Mouse (Mus musculus): ENCODE results near the gene Elmsan1. TPM values are rescaled to one million over a fixed set of nuclear protein-coding genes. Genes with fewer than 3 reads are reported as not detected.

Elmsan1 gene
- polyA plus RNA-seq (2012; rRNA removed; ENCODE audit: low replicate concordance), result 13.8 and 20.7 TPM in 2 replicates

GRCm38 (mm10) chr12:84218289-84219120 lies at the start of gene Elmsan1:
Elmsan1 (minus strand) TSS chr12:84218881.

GRCm38 (mm10) chr12:84147954-84148621 lies 70.6 kb downstream of the Elmsan1 start, which contains the start of gene Pnma1:
Pnma1 (minus strand) TSS chr12:84148489.

GRCm38 (mm10) chr12:84114153-84114994 lies 104.3 kb downstream of the Elmsan1 start, which contains the start of gene Dnal1:
Dnal1 (plus strand) TSS chr12:84114366.

GRCm38 (mm10) chr12:84100604-84101492 lies 117.8 kb downstream of the Elmsan1 start, which contains the start of gene Acot6:
Acot6 (plus strand) TSS chr12:84100654.

Other genes starting within 250 kb of the Elmsan1 start
- not detected in 2 replicates for gene Heatr4, start 234.0 kb downstream of the Elmsan1 start, polyA plus RNA-seq (2012; rRNA removed; ENCODE audit: low replicate concordance)
- gene Acot2, start 231.0 kb downstream of the Elmsan1 start, polyA plus RNA-seq (2012; rRNA removed; ENCODE audit: low replicate concordance), result 20.8 and 22.5 TPM in 2 replicates
- gene Acot1, start 209.4 kb downstream of the Elmsan1 start, polyA plus RNA-seq (2012; rRNA removed; ENCODE audit: low replicate concordance), result 0.85 and 18.0 TPM in 2 replicates
- 1.8 and 3.2 TPM in 2 replicates for gene Acot4, start 180.5 kb downstream of the Elmsan1 start, polyA plus RNA-seq (2012; rRNA removed; ENCODE audit: low replicate concordance)
- not detected in 2 replicates for gene Gm49366, start 179.9 kb downstream of the Elmsan1 start, polyA plus RNA-seq (2012; rRNA removed; ENCODE audit: low replicate concordance)
- gene Acot3, start 166.7 kb downstream of the Elmsan1 start, polyA plus RNA-seq (2012; rRNA removed; ENCODE audit: low replicate concordance), result not detected in 2 replicates
- 0.08 TPM in 1 of 2 replicates, not detected in the other for gene Acot5, start 149.6 kb downstream of the Elmsan1 start, polyA plus RNA-seq (2012; rRNA removed; ENCODE audit: low replicate concordance)
- gene Acot6, start 118.2 kb downstream of the Elmsan1 start, polyA plus RNA-seq (2012; rRNA removed; ENCODE audit: low replicate concordance), result 2.9 and 6.7 TPM in 2 replicates
- 2.8 and 6.8 TPM in 2 replicates for gene Dnal1, start 104.5 kb downstream of the Elmsan1 start, polyA plus RNA-seq (2012; rRNA removed; ENCODE audit: low replicate concordance)
- gene Pnma1, start 70.4 kb downstream of the Elmsan1 start, polyA plus RNA-seq (2012; rRNA removed; ENCODE audit: low replicate concordance), result 0.11 and 0.12 TPM in 2 replicates
- gene Ptgr2, start 66.4 kb upstream of the Elmsan1 start, polyA plus RNA-seq (2012; rRNA removed; ENCODE audit: low replicate concordance), result 21.2 and 34.9 TPM in 2 replicates
- 30.1 and 36.9 TPM in 2 replicates for gene Zfp410, start 98.0 kb upstream of the Elmsan1 start, polyA plus RNA-seq (2012; rRNA removed; ENCODE audit: low replicate concordance)
- 66.8 and 81.5 TPM in 2 replicates for gene Coq6, start 142.8 kb upstream of the Elmsan1 start, polyA plus RNA-seq (2012; rRNA removed; ENCODE audit: low replicate concordance)
- 1.5 and 1.6 TPM in 2 replicates for gene Fam161b, start 143.0 kb upstream of the Elmsan1 start, polyA plus RNA-seq (2012; rRNA removed; ENCODE audit: low replicate concordance)
- 14.3 and 18.4 TPM in 2 replicates for gene Entpd5, start 190.1 kb upstream of the Elmsan1 start, polyA plus RNA-seq (2012; rRNA removed; ENCODE audit: low replicate concordance)
- gene Bbof1, start 190.2 kb upstream of the Elmsan1 start, polyA plus RNA-seq (2012; rRNA removed; ENCODE audit: low replicate concordance), result 0.22 and 0.27 TPM in 2 replicates
- 5.2 and 6.0 TPM in 2 replicates for gene Rnf113a2, start 198.3 kb upstream of the Elmsan1 start, polyA plus RNA-seq (2012; rRNA removed; ENCODE audit: low replicate concordance)
- gene Aldh6a1, start 232.1 kb upstream of the Elmsan1 start, polyA plus RNA-seq (2012; rRNA removed; ENCODE audit: low replicate concordance), result 83.5 and 170 TPM in 2 replicates
- gene Lin52, start 232.5 kb upstream of the Elmsan1 start, polyA plus RNA-seq (2012; rRNA removed; ENCODE audit: low replicate concordance), result 16.7 and 24.1 TPM in 2 replicates